27 mouse cellular contexts compared by ENCODE assay signal in genomic region chr11:79884784-79885183, GRCm38 (mm10).
A peak's percentile ranks its signal among the peaks of the same experiment; 100 is the strongest.
DNase-seq lines count a peak whose midpoint lies in the region; ATAC-seq and TF ChIP-seq lines count a peak whose summit lies in the region.
"Had no signal": no experiment of that assay in that cellular context is flagged by ENCODE, and none has a peak within 500 bp of the region (broad histone marks: within the 10 kb centered on the region; RNA-seq: fewer than 3 reads in every experiment).

No protein-coding gene starts in this region.

- H3K27me3 ChIP-seq in kidney, embryonic 15.5 days, result no peaks in the 10 kb centered on the region
- H3K27me3 ChIP-seq: embryonic facial prominence, embryonic 12.5 days; forebrain, embryonic 15.5 days; hindbrain, embryonic 15.5 days; limb, embryonic 13.5 days; midbrain, embryonic 13.5 days; neural tube, embryonic 13.5 days had no signal

- H3K27ac ChIP-seq in kidney, embryonic 15.5 days, result no peak overlapping the region
- H3K27ac ChIP-seq in embryonic fibroblast, embryonic 13.5 days (ENCODE audit: insufficient read depth, low read length), result no peak overlapping the region
- H3K27ac ChIP-seq: embryonic facial prominence, embryonic 12.5 days; forebrain, embryonic 10.5 days; forebrain, embryonic 15.5 days; heart, embryonic 13.5 days; hindbrain, embryonic 10.5 days; hindbrain, embryonic 15.5 days; limb, embryonic 13.5 days; midbrain, embryonic 13.5 days; neural tube, embryonic 13.5 days had no signal

- no peaks in the 10 kb centered on the region for H3K9me3 ChIP-seq in kidney, embryonic 15.5 days (replicated peaks)
- H3K9me3 ChIP-seq: embryonic facial prominence, embryonic 12.5 days; forebrain, embryonic 10.5 days; forebrain, embryonic 15.5 days; heart, embryonic 13.5 days; hindbrain, embryonic 10.5 days; hindbrain, embryonic 15.5 days; limb, embryonic 13.5 days; midbrain, embryonic 13.5 days; neural tube, embryonic 13.5 days had no signal

- TF ChIP-seq POLR2A in lung, adult 2 months (IDR thresholded peaks at IDR 0.05; ENCODE audit: borderline replicate concordance, extremely low read depth, low read depth, low read length), result no peak
- TF ChIP-seq POLR2A in embryonic fibroblast, embryonic 13.5 days (IDR thresholded peaks at IDR 0.05; ENCODE audit: low read depth, low read length), result no peak

- WGBS in kidney, embryonic 15.5 days, result 77% methylated on average over 6 of the region's 6 CpGs
- 76% methylated on average over 6 of the region's 6 CpGs for WGBS in lung, adult 2 months

- peak; percentile 17 to 26 for DNase-seq in adrenal gland, postnatal 36 days
- DNase-seq in adrenal gland, postnatal 25 days, result no peak
- peak; percentile 75 for DNase-seq in kidney, adult 9 months
- DNase-seq in lung, adult 2 months, result no peak
- no peak for DNase-seq in lung, postnatal 25 days (ENCODE audit: low spot score)
- DNase-seq in cerebellum, adult 11 months, result no peak
- DNase-seq: adrenal gland, postnatal 10 days; cerebellum, adult 8-10 months; cerebellum, postnatal 25 days; heart, postnatal 10 days; lung, adult 18-20 months; lung, postnatal 36 days; right cerebral cortex, postnatal 4 days; thymus, postnatal 4 days had no signal

- peak; percentile 70; the same call in 1 of the 2 replicates for TF ChIP-seq CTCF in lung, adult 2 months (IDR thresholded peaks at IDR 0.05; ENCODE audit: insufficient read depth, low read length)
- TF ChIP-seq CTCF in embryonic fibroblast, embryonic 13.5 days (IDR thresholded peaks at IDR 0.05; ENCODE audit: borderline replicate concordance, insufficient read depth, low read length), result 0 out of 2 replicates have a peak, but pooled peaks have one; percentile 12

- H3K36me3 ChIP-seq in kidney, embryonic 15.5 days, result no peaks in the 10 kb centered on the region
- H3K36me3 ChIP-seq: embryonic facial prominence, embryonic 12.5 days; forebrain, embryonic 10.5 days; forebrain, embryonic 15.5 days; heart, embryonic 13.5 days; hindbrain, embryonic 10.5 days; hindbrain, embryonic 15.5 days; limb, embryonic 13.5 days; midbrain, embryonic 13.5 days; neural tube, embryonic 13.5 days had no signal

- H3K9ac ChIP-seq in kidney, embryonic 15.5 days, result no peak overlapping the region
- H3K9ac ChIP-seq: embryonic facial prominence, embryonic 12.5 days; forebrain, embryonic 15.5 days; heart, embryonic 13.5 days; hindbrain, embryonic 15.5 days; limb, embryonic 13.5 days; midbrain, embryonic 13.5 days; neural tube, embryonic 13.5 days had no signal

- no peak overlapping the region for H3K4me2 ChIP-seq in kidney, embryonic 15.5 days
- H3K4me2 ChIP-seq: embryonic facial prominence, embryonic 12.5 days; forebrain, embryonic 15.5 days; heart, embryonic 13.5 days; hindbrain, embryonic 15.5 days; limb, embryonic 13.5 days; midbrain, embryonic 13.5 days; neural tube, embryonic 13.5 days had no signal

- H3K4me1 ChIP-seq in kidney, embryonic 15.5 days, result peaks cover 6% of the 10 kb centered on the region; the same call in 1 of the 2 replicates
- H3K4me1 ChIP-seq in lung, adult 2 months (ENCODE audit: control insufficient read depth, insufficient read depth, low read length), result no peaks in the 10 kb centered on the region
- no peaks in the 10 kb centered on the region for H3K4me1 ChIP-seq in embryonic fibroblast, embryonic 13.5 days (ENCODE audit: control insufficient read depth, insufficient read depth, low read length)
- H3K4me1 ChIP-seq: embryonic facial prominence, embryonic 12.5 days; forebrain, embryonic 10.5 days; forebrain, embryonic 15.5 days; hindbrain, embryonic 15.5 days; midbrain, embryonic 13.5 days; neural tube, embryonic 13.5 days had no signal

- no peak overlapping the region for H3K4me3 ChIP-seq in kidney, embryonic 15.5 days (replicated peaks)
- H3K4me3 ChIP-seq in lung, adult 2 months (replicated peaks; ENCODE audit: extremely low read depth, low read depth, low read length), result no peak overlapping the region
- H3K4me3 ChIP-seq in embryonic fibroblast, embryonic 13.5 days (ENCODE audit: insufficient read depth, low read length), result no peak overlapping the region
- H3K4me3 ChIP-seq: embryonic facial prominence, embryonic 12.5 days; forebrain, embryonic 10.5 days; forebrain, embryonic 15.5 days; heart, embryonic 13.5 days; hindbrain, embryonic 10.5 days; hindbrain, embryonic 15.5 days; limb, embryonic 13.5 days; midbrain, embryonic 13.5 days; neural tube, embryonic 13.5 days had no signal

- ATAC-seq in kidney, embryonic 15.5 days (replicated peaks; ENCODE audit: low FRiP score), result no peak
- ATAC-seq: CD4-positive, CD25-positive, alpha-beta regulatory T cell, adult 4 months; forebrain, embryonic 15.5 days; inflammation-experienced regulatory T-cells, adult 6 months; midbrain, embryonic 13.5 days had no signal

Comparison
In these comparisons a context has a peak if more than half of its experiments do, and no peak if none do; other contexts are left out.
1. DNase-seq: peak in adrenal gland, postnatal 36 days (2 of 2) and kidney, adult 9 months (single experiment); none in adrenal gland, postnatal 25 days (single experiment), lung, adult 2 months (single experiment), lung, postnatal 25 days (single experiment) and cerebellum, adult 11 months (single experiment).